Mouse (Mus musculus): ENCODE data around the gene Olfr1386.
"Not testable (repeated sequence)": the region's sequence is repeated elsewhere in the genome, so short reads cannot be mapped to it uniquely, and the experiment has no call there.

The Olfr1386 gene

DNA sequence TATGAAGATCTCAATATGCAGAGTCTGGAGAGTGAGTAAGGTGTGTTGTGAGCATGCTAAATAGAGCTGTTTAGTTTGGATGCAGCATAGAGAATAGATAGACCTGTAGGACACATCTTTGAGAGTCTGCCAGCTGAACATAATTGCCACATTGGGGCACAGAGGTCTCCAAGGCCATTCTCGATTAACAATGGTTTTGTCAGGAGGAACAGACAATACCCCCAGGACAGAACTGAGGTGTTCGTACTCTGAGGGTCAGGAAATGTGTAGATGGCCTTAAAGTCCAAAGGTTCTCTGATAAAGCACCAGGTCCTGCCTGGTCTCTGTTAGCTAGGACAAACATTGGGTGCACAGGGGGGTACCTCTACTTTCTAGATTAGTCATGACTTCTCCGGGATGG, at the start of gene Olfr1386:
Olfr1386 (plus strand) TSS at position 301 of the 400 bp plus-strand sequence.
- DNase-seq (ENCODE audit: low spot score in 2 of 2): not testable (repeated sequence)

GRCm38 (mm10) chr11:49422767-49423166, 42.1 kb upstream of the Olfr1386 start, which contains the start of gene Olfr1389:
Gene Olfr1389 (plus strand): TSS chr11:49423067.
- DNase-seq (ENCODE audit: low spot score in 2 of 2): no peak

GRCm38 (mm10) chr11:49425257-49425927, 39.5 kb upstream of the Olfr1386 start:
- no peak for DNase-seq (ENCODE audit: low spot score in 2 of 2)

DNA sequence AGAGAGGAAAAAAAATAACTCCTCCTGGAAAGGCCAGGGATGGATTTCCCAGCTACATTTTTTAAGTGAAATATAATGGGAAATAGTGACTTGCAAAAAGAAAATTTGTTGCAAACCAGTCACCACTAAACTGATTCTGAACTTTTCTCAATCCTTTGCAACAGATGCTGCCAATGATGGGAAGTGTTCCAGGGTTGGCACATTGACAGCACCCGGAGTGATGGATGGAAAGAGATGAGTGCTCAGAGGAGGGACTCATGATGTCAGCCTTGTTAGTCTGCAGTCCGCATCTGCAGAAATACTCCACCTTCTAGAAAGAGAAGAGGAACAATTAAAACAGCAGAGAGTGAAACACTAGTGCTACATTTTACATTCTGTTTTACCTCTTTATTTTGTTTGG, 35.2 kb upstream of the Olfr1386 start:
- DNase-seq (ENCODE audit: low spot score in 2 of 2): no peak

GRCm38 (mm10) chr11:49436411-49436810, 28.4 kb upstream of the Olfr1386 start, which contains the start of gene Olfr1388:
Gene Olfr1388 (plus strand): TSS chr11:49436624.
- DNase-seq (ENCODE audit: low spot score in 2 of 2): no peak

DNA sequence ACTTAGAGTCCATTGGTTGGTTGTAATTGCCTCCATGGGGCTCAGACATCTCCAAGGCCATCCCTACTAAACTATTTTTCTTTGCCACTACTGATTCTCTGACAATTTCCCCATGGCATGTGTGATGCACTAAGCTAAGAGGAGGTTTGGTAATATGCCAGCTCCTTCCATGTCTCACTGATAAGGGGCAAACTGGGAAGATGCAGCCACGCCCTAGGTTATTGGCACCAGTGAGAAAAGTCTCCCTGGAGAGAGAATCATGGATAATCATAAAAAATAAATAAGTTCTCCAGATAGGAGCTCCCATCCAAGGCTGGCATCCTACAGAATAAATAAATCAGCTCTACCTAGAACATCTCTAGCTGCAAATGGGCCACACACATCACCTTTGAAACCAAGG, 9.8 kb upstream of the Olfr1386 start, which contains the start of gene Olfr1387:
Olfr1387 (plus strand) TSS at position 301 of the 400 bp plus-strand sequence.
- DNase-seq (ENCODE audit: low spot score in 2 of 2): no peak

DNA sequence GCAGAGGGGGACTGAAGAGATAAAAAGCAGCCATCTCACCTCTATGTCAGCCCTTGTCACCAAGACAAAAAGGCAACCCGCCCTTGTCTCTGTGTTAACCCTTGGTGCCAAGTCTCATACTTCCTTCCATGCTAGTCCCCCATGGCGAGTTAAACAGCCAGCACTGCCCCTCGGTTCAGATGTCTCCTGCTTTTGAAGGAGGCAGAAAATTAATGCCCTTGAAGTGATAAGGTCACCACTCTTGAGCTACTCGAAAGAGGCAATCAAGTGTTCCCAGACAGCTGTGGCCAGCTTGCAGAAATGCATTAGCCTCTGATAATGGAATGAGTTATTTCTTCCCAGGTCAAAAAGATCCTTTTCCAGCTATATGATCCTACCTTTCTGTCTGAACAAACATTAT, 21.1 kb downstream of the Olfr1386 start:
- DNase-seq (ENCODE audit: low spot score in 2 of 2): no peak

GRCm38 (mm10) chr11:49488770-49489169, 23.9 kb downstream of the Olfr1386 start, which contains the start of gene Olfr1385:
Gene Olfr1385 (plus strand): TSS chr11:49489070.
- not testable (repeated sequence) for DNase-seq (ENCODE audit: low spot score in 2 of 2)

DNA sequence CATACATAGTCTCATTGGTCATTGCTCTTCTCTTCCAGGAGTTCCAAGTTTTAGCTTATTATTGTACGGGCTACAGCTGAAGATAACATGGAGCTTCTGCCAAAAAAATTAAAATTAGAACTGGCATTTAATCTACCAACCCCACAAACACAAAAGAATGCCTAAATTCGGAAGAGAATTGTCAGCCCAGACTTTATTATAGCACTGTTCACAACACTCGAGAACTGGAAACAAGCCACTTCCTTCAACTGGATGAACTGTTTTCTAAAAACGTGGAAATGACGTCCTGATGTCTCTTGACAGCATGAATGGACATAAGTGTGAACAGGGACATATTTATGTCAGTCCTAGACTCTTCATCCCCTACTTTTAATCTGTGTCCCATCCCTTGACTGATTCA, 53.2 kb downstream of the Olfr1386 start:
- no peak for DNase-seq (ENCODE audit: low spot score in 2 of 2)

DNA sequence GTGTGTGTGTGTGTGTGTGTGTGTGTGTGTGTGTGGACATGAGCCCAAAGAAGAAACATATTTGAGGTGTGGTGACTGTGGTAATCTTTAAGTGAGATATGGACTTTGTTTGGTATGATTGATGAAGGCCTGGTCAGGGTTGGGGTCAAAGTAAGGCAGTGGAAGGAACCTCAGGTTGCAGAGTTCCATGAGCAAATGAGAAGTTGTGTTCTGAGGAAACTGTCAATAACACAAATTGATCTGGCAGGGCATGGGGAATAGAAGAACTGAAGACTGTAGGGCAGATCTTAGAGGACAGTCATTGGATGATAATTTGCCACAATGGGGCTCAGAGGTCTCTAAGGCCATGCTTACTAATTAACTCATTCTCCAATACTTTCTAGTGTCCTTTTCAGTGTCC, 54.5 kb downstream of the Olfr1386 start, which contains the start of gene Olfr1383:
Olfr1383 (plus strand) TSS at position 301 of the 400 bp plus-strand sequence.
- DNase-seq (ENCODE audit: low spot score in 2 of 2): no peak

All from spleen, postnatal 4 days (tissue).